Mouse (Mus musculus) liver, adult (tissue): Measurements from ENCODE around the gene Gm49354.

ENCODE experiments used
- GATA4 ChIP-seq: IDR thresholded peaks from 2 replicates; pipeline ENCODE4 v1.6.1; 2014; ENCODE audit warnings: mild to moderate bottlenecking, low read length; ENCODE audit not compliant: insufficient replicate concordance

The Gm49354 gene

DNA sequence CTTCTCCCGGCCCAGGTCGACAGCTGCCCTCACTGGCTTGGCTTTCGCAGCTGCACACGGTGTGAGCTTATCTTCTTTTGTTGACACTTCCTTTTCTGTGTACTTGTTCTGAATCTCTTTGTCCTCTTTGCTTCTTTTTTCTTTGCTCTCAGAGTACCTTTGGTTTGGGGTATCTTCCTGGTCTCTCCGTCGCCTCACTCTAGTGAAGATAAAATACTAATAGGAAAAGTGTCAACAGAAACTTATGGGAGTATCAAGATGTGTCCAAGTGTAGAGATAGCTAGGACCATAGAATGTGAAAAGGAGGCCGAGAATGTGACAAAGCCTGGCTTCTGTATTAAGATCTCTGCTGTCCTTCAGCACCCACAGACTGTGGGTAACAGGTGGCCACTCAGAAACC lies at the start of gene Gm49354:
Gene Gm49354, minus strand, starts transcription at position 101 of the 400 bp plus-strand sequence.
- no peak for TF ChIP-seq GATA4

DNA sequence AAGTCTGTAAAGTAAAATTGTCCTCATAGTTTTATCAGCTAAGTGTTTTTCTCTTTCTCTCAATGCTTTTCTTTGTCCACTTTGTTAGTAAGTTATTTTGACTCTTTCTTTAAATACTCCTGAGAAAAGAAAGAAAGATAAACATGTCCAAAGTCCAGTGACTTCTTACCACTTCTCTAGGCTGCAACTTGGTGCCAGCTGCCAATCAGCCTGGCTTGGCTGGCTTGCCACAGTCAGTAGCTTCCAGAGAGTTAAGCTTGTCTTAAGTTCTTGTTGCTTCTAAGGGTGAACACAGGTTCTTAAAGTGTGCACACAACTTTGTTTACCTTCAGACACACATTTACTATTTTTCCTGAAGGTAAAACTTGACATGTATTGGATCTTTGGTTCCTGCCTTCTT lies 43.9 kb upstream of the Gm49354 start:
- no peak for TF ChIP-seq GATA4

DNA sequence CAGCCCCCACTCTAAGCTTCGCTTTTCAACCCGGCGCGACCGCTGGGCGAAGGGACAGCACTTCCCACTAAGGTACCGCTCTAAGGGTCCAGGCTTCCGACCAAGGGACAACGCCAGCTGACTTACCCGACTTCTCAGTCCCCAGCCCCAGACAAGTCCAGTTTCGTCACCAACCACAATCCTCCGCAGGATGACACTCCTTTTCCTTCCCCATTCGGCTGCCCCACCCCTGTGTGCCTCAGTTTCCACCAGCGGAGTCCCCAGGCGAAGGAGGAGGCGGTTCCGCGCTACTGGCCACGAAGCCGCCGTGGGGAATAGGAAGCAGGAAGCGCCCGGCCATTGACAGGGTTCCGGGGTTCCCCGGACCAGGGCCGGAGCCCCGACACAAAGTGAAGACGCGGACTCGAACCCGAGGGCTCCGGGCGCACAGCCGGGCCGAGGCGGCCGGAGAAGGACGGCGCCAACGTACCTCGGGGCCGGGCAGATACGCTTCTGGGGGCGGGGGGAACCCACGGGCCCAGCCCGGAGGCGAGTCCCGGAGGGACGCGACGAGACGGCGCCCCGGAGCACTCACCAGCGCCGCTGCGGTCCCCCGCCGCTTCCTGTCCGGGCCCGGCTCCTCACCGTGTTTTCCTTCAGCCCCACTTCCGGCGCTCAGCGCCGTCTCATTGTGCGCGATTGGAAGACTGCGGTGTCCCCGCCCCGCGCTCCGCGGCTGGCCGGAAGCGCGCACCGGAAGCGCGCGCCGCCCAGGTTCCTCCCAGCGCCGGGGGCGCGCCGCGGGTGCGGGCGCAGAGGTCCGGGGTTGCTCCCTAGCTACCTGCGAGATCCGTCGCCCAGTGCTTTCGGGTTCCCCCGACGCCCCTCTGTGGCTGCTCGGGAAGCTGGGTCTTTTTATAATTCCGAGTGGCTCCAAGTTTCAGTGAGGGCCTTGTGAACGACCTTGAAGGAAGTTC lies 40.7 kb upstream of the Gm49354 start, which contains the start of gene Tut7:
Gene Tut7, minus strand, starts transcription at position 641 of the 956 bp plus-strand sequence.
- TF ChIP-seq GATA4: peak; percentile 68; the same call in 1 of the 2 replicates

DNA sequence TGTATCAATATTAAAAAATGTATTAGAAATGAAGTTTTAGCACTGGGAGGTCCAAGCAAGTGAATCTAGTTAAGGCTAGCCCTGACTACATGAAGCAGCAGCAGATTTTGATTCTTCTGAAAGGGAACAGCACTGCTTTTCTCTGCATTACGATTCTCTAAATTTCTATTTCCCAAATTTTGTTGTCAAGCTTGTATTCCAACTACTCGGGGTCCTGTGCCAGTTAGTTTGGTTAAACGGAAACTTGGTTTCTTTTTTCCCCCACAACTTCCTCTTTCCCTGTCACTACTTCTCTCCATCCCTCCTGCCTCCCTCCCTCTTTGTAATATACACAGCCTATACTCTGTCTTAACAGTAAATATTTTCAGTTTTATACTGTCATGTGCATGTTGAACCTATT lies 38.8 kb upstream of the Gm49354 start:
- no peak for TF ChIP-seq GATA4

DNA sequence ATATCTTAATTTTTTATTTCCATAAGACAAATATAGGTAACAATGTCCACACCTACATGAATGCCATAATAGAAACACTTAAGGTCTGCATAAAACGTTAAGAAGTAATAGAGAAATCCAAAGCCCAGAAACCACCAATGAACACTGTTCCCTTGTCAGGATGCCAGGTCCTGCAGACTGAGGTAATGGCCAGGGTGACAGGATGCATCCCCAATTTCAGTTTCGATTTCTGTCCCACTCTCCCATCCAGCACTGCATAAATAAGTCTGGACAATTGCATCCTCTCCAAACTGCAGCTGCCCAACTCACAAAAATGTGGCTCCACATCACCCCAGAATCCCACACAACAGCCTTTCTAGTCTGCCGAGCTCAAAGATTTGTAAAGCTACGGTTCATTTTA lies 38.1 kb upstream of the Gm49354 start:
- TF ChIP-seq GATA4: no peak

DNA sequence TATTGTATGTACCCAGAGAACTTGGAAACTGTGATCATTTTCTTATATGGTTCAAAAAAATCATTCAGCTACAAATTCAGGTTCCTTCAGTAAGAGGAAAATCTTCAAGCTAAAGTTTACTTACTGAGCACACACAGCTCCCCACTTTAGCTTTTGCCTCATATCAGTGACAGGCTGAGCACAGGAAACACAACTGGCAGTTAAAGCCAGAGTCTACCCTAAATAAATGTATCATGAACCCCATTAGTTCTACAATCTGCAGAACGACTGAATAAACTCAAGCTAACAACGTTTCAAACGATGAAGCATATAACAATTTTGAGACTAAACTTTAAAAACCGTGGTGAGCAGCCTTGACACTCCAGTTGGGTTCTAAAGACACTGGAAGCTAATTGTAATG lies 35.3 kb upstream of the Gm49354 start:
- no peak for TF ChIP-seq GATA4

DNA sequence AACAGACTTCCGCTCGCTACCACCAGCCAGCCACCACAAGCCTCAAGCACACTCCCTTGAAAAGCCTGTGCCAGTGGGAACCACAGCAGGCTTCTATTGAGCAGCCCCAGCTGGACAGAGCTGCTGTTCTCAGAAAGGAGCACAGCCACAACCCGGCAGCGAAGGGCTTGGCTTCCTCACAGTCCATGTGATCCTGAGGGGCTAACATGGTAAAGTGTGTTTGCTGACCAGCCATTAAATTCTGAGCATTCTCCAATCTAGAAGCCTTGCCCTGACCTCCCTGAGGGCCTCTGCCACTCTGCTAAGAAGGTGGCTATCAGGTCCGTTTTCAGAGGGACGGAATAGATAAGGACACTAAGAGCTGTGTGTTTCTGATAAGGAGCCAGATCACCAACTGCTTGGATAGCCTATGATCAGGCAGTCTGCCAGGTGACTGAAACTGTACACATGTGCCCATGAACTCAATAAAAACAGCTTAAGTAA lies 32.1 kb upstream of the Gm49354 start:
- no peak for TF ChIP-seq GATA4

DNA sequence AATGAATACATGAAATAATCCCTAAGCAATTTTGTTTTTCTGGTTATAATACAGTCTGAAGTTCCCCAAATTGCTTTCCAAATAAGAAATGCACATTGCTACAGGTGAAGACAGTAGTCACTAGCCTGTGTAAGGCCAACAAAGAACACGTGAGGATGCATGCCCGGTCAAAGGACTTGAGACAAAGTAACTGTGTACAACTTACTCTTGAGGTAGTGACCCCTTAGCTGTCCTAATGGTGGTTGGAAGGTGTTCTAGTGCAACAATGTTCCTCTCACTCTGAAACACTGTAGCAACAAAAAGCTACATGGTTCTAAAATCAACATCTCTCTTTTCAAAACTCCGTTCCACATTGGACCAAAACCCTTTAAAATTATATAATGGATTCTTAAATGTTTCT lies 29.5 kb upstream of the Gm49354 start:
- no peak for TF ChIP-seq GATA4

DNA sequence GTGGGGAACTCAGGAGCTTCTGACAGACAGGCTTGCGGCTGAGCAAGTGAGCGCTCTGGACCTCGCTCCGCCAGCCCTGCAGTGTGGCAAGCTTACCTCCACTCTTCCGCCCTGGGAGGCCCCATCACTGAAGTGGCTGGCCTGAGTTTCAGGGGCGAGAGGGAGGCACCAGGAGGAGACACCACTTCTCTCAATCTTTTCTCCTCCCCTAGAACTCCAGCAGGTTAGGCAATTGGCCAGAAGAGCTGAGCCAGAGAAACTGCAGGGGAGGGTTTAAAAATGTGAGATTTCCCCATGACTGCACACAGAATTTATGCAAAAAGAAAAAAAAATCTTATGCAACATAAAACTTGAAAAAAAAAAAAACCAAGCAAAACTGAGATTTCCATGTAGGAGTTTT lies 19.0 kb upstream of the Gm49354 start:
- TF ChIP-seq GATA4: no peak

DNA sequence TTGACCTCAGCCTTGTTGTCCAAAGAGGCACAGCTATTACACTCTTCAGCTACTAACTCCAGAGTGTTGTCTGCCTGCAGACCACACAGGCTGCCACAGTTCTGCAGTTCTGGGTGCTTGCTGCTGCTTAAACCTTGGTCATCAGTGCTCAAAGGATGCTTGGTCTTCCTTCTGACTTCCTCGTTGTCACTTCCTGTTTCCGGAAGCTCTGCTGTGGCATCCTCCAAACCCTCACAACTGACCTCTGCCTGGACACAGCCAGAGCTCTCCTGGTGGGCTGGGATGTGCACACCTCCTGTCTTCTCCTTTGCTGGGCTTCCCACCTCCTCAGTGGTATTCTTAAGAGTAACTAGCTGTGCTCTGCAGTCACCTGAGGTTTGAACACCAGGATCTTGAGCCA lies 18.0 kb upstream of the Gm49354 start:
- no peak for TF ChIP-seq GATA4

DNA sequence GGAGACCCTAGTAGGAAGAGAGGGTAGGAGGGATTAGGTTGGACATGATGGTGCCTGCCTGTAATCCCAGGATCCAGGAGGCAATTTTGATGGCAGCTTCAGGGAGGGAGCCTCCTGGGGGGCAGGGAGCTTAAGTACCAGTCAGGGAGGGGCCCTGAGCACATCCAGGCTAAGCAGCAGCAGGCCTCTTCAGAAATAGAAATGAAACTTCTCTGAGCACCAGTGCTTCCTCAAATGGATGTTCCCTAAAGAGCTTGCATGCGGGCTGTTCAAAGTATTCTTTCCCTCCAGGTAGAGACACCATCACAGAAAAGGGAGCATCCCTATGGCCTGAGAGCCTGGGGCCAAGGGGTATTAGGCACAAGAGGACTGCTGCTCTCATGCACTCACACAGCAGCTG lies 16.3 kb upstream of the Gm49354 start:
- TF ChIP-seq GATA4: no peak

DNA sequence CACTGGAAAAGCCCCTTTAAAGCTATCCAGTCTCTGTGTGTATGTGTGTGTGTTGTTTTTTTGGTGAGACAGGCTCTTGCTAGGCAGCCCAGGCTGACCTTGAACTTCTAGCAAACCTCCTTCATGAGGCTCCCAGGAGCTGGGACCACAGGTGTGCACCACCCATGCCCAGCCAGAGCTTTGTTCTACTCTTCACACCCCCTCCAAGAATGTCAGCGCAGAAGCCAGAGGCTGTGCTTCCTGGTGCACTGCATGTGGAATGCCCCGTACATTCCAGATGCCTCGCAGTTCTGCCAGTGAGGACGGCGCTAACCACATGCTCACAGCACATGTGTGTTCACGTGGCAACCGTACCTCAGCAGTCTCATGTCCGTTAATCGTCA lies 14.4 kb upstream of the Gm49354 start:
- no peak for TF ChIP-seq GATA4

DNA sequence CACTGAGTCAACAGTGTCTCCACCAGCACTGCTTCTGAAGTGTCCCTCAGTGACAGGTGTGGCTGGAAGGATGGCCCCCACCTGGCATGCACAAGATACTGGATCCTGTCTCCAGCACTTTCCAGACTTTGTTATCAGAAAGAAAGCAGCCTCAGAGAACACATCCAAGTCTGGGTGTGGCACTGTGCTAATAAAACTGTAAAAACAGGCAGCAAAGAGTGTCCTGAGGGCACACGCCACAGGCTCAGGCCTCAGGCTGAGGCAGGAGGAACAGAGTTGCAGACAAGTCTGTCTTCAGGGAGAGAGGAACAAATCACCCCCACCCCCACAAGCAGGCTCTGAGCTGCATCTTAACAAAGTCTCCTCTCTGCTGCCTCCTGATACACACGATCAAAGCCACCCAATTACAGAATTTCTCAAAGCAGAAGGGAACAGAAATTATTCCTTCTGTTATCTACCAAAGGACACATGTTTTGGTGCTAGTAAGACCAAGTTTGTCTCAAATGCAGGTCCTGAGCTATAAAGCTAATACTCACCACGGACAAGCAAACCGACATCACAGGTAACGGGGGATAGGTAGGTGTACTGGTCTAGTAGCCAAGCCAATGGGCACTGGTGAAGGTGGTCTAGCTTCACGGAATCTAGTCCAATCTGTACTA lies 13.9 kb upstream of the Gm49354 start:
- no peak for TF ChIP-seq GATA4

DNA sequence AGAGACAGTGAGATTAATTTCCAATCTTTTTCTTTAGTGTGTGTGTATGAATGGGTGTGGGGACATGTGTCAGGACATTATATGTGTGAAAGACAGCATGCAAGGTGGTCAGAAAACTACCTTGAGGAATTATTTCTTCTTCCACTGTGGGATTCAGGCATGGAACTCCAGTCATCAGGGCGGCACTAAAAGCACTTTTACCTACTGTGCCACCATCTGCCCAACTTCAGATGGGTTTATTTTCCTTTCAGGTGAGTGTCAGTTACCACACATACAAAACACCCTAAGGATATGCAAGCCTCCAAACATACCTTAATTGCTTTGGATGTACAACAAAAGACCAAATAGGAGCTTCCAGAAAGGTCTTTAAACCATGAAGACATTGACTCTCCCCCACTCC lies 12.7 kb upstream of the Gm49354 start:
- TF ChIP-seq GATA4: no peak

DNA sequence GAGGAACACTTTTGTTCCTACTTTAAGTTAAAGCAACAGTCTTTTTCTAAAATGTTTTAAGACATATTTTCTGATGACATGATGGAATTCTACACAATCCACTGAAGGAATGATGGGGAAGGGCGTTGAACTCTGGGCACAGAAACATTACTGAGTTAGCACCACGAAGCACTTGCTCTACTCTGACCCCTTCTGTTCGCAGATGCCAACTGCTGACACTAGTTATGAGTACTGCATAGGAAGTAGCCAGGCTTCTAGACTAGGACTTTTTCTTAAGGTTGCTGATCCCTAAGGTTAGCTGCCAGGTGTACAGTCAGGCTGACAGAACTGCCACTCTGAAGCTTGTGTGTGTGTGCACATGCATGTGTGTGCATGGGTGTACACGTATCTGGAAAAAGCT lies 2.8 kb downstream of the Gm49354 start:
- no peak for TF ChIP-seq GATA4

DNA sequence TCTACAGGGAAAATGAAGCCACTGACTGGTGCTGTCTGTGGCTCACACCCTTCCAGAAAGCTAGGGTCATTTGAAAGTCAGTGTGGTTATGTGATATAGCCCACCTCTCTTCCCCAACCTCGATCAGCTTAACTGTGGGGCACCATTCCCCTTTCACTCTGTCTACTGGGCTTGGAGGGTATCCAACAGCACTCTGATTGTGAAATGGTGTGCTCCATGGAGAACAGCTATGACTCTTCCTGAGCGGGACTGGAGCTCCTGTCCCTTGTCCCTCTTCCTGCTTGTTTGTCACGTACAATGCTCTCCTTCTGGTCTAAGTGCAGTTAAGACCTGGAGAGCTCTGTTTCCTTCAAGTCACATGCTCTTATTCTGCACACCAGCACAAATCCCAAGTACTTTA lies 6.9 kb downstream of the Gm49354 start:
- no peak for TF ChIP-seq GATA4
